Mouse (Mus musculus) brain, embryonic 14.5 days (tissue): ENCODE measurements at regions not wholly inside any gene's neighbourhood (a gene's known extent, or its start where the extent isn't known, plus 50 kb on each side); places are given as distances from the start of the nearest gene placed in this dataset.

Experiments
- CTCF ChIP-seq: fragments of 200-500 bp; IDR thresholded peaks from 2 replicates; pipeline ENCODE4 v1.5.1; 2012; ENCODE audit warnings: inconsistent platforms, mild to moderate bottlenecking, moderate library complexity, borderline replicate concordance; ENCODE audit not compliant: insufficient read depth, insufficient read length; ENCODE audit errors: extremely low read depth
- POLR2A ChIP-seq: fragments of 200-500 bp; IDR thresholded peaks from 2 replicates; pipeline ENCODE4 v1.6.1; 2012; ENCODE audit warnings: mild to moderate bottlenecking, inconsistent platforms, borderline replicate concordance; ENCODE audit not compliant: poor library complexity, insufficient read depth, insufficient read length, severe bottlenecking; ENCODE audit errors: extremely low read depth

GRCm38 (mm10) chr14:40308316-40308715 lies 584.8 kb downstream of the Sh2d4b start:
- no peak for TF ChIP-seq CTCF
- no peak for TF ChIP-seq POLR2A
